Mouse (Mus musculus) E14TG2a.4 (cell line): Measurements from ENCODE around the gene Ube2l6.

Source experiments
- CTCF ChIP-seq: conservative IDR thresholded peaks from 2 replicates; pipeline ENCODE4 v1.5.1; 2014; ENCODE audit warnings: low read length
- POU5F1 ChIP-seq: IDR thresholded peaks from 2 replicates; pipeline ENCODE4 v1.6.1; 2014; ENCODE audit warnings: low read length, borderline replicate concordance

DNA sequence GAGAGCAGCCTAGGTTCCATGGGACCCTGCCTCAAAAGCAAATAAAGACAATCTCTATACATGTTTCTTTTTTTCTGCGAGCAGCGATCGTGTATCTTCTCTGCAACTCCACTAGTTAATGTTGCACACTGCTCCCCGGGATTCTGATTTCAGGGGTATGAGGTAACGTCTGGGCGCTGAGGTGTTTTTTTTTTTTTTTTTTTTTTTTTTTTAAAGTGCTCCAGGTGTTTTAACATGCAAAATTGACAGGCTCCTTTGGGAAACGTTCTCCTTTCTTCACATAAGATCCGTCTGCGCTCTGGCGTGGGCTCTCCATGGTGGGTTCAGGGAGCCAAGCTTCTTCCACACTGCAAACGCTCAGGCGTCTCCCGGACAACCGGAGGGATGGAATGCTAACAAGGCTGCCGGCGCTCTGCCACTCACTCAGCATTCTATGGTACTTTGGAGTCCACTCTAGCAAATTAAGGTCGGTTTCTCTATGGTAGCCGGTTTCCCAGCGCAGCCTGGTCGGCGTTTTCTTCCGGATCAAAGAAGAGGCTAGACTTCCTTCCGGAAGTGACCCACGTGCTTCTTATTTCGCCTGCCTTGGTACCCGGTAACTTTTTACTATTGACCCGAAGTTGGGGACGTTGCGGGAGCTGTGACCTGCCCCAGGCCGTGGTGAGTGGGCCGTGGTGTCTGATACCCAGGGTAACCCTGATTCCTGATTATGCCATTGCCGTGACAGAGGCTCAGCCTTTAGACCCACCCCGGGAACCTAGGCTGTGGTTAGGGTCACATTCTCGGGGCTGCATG lies 28.1 kb downstream of the Ube2l6 start, which contains the start of gene Timm10:
- no peak for TF ChIP-seq CTCF
- no peak for TF ChIP-seq POU5F1
